Mouse (Mus musculus) adrenal gland, adult 8-10 months (tissue): ENCODE results near the gene Iqschfp. TPM values are rescaled to one million over a fixed set of nuclear protein-coding genes. Genes with fewer than 3 reads are reported as not detected.

ENCODE experiments used
- DNase-seq: peaks from one replicate; pipeline ENCODE4 v3.0.0; 2022
- total RNA-seq, 4 experiments: library from RNA; stranded (reverse); gene quantifications; 2 replicates each; pipeline ENCODE4 v1.2.4; 2022

Iqschfp gene
- total RNA-seq, 4 experiments from 2014 or later: not detected

DNA sequence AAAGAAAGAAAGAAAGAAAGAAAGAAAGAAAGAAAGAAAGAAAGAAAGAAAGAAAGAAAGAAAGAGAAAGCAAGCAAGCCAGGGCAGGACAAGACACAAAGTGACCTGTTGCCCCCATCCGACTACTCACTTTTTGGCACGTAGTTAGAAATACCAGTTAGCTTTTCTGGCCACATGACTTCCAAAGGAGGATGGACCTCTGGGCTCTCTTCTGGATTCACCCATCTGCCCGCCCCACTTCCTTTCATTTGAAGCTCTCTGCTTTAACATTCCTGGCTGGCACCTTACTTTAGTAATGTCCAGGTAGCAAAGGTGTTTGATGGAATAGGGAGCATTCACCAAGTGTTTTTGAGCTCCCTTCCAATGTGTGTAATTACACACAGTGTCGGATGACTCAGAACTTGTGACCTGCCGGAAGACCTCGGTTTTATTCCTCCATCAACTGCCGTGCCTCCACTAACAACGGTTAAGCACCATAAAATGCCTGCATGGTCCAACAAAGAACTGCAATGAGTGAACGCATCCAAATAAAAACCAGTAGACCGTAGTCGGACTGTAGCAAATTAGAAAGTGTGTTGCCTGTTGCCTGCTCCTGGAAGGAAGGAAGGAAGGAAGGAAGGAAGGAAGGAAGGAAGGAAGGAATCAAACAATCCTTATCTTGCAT is 718.7 kb downstream of the Iqschfp start:
- no peak for DNase-seq

GRCm38 (mm10) chr3:68615042-68615810 is 723.2 kb downstream of the Iqschfp start:
- no peak for DNase-seq

- DNase-seq: no peak
These were observed 724.3 kb downstream of the Iqschfp start for GRCm38 (mm10) chr3:68616363-68616762.

DNA sequence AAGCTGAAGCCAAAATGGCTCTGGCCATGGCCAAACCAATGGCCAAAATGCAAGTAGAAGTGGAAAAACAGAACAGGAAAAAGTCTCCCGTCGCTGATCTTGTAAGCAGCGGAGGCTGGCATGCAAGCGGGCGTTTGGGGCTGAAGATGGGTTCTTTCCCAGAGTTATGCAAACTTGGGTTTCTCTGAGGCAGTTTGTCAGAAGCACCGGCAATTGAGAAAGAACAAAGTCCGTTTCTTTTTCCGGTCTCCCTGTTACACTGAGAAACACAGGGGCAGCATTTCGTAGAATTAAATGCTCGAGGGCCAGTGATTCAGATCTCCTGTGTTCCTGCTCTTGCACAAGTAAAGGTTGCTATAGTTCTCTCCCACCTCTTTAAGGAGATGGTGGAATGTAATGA is 725.7 kb downstream of the Iqschfp start:
- no peak for DNase-seq

GRCm38 (mm10) chr3:68619097-68619496 is 727.1 kb downstream of the Iqschfp start:
- DNase-seq: no peak

DNA sequence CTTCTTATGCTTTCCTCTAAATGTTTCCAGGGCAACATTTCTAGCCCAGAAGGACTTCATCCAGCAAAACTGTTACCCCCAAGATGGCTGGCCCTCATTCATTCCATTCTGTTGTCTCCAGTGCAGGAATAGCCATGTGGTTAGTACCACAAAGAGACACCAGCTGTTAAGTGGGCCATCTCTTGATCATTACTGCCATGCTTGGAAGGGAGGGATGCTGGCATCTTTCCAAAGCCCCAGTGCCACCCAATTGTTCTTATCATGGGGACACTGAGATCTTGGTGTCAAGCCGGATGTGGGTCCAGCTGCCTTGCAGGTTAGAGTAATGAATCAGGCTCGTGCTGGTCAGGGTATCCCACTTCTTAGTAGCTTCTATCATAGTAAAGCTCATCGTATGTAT is 729.9 kb downstream of the Iqschfp start:
- no peak for DNase-seq

GRCm38 (mm10) chr3:68623036-68623435 is 731.0 kb downstream of the Iqschfp start:
- no peak for DNase-seq

GRCm38 (mm10) chr3:68624471-68624870 is 732.4 kb downstream of the Iqschfp start:
- DNase-seq: no peak

DNA sequence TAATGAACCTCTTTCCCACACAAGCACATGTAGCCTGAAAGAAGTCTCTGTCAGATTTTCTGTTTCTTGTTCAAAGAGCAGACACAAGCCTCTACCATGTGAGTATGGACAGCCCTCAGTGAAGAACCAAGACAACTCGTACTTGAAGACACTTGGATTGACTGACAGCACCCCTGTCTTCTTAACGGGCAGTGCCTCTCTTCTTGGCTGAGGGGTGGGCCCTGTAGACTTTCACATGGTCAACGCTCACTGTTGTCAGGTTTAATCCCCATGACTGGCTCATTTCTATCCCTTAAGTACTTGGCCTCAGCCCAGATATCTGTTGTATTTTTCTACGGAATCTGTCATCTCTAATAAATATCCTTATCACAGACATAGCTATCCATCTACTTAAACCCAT is 738.2 kb downstream of the Iqschfp start:
- no peak for DNase-seq

- no peak for DNase-seq
These were observed 738.8 kb downstream of the Iqschfp start for GRCm38 (mm10) chr3:68630821-68631220.

DNA sequence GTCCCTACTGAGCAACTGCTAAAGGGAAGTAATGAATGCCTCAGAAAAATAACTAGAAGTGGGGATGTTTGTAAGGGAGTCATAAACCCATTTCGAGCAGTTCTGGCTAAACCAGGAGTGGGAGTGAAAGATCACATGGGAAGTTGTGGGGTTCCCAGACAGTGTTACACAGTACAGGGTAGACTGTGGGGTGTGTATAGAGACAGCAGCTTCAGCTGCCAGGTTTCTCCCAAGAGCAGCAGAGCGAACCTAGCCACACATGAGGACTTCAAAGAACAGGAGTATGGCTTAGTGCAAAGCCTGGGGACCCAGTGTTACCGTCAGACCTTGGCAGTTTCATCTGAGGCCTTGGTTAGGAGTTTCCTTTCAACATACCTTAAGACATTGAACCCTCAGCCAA is 740.7 kb downstream of the Iqschfp start:
- no peak for DNase-seq

DNA sequence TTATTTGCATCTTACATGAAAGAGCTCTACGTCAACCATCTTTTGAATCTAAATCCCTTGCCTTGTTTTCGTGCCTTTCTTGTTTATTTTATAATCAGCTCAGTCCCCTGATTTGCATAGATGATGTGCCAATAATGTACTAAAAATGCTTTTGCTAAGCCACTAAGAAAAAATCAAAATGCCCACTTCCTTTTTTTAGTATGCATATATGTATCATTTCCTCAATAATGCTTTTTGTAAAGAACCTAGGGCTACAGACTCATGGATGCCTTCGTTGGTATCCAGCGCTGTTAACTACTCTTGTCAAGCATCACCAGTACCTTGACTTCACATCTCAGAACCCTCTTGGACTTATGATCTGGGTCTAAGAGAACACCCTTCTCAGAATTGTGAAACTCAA is 741.5 kb downstream of the Iqschfp start:
- DNase-seq: no peak

GRCm38 (mm10) chr3:68637960-68638359 is 745.9 kb downstream of the Iqschfp start:
- no peak for DNase-seq

GRCm38 (mm10) chr3:68638703-68639102 is 746.7 kb downstream of the Iqschfp start:
- no peak for DNase-seq

DNA sequence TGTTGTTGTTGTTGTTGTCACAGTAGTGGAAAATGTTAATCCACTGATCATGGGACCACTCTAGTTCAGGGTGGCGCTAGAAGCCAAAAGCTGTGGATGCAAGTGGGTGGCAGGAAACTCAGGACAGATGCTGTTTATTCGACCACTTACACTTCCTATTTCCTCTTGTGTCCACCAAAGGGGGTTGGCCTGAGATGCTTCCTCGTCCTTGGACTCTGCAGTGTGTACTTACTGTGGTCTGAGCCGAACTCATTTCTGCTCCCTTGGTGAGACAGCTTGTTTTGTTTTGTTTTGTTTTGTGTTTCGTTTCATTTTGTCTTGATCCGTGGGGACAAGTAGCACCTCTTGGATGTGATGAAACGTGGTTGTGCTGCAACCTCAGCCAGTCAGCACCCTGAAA is 750.9 kb downstream of the Iqschfp start:
- no peak for DNase-seq

GRCm38 (mm10) chr3:68646387-68647130 is 754.5 kb downstream of the Iqschfp start:
- DNase-seq: no peak

DNA sequence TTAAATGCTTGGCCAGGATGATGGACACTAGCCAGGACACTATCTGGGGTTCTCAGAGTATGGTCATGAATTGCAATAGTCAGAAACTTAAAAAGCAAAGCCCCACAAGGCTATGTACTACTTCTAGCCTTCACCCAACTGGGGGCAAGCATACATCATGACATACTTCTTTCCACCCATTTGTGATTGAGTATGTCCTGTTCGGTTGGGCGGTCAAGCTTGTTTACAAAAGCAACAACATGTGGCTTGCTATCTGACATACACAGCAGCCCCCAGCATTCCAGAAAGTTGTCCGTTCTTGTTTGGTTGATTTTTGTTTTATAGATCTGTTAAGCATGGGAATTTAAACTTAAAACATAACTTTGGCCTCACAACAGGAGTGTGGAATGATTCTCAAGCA is 755.2 kb downstream of the Iqschfp start:
- no peak for DNase-seq

DNA sequence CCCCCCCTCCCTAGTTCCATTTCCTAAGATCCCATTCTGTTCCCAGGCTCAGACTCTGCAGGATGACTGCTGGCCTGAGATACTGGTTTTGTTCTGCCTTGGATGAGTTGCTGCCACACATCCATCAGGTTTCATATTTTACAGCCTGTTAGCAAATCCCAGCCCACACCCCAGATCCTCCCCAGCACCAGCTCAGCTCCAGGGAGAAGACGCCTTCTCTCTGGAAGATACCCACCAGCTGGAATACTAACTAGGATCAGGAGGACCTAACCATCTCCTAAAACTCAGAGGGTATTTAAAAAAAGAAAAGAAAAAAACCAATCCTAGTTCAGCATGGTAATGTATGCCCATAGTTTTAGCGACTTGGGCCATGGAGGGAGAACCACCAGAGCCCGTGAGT is 758.2 kb downstream of the Iqschfp start:
- DNase-seq: no peak

- DNase-seq: no peak
These were observed 764.7 kb downstream of the Iqschfp start for GRCm38 (mm10) chr3:68656607-68657352.

DNA sequence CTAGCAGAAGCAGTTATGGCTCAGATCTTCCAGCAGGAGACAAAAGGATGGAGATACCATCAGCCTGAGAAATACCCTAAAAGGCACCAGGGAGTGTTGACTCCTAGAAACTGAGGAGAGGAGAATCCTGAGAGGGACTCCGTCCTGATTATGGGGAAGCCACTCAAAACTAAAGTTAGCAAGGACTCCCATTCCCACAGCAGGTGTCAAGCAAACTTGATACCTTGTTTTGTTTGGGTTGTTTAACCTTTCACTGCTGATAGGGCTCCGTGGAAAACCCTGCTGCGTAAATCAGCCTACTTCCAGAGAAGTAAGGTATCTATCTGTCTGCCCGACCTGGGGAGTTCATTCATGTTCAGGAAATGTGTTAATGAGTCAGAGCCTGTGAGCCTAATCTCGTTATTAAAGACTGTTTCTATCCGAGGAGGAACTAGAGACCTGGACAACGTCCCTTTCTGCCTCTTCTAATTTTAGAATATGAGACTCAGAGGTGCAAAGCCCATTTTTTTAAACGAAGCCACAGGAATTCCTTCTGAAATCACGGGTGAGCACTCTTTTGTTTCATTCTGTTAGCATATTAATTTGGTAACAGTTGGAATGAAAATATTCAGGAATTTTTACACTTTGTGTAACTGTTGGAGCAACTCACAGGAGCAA is 765.7 kb downstream of the Iqschfp start:
- DNase-seq: no peak

DNA sequence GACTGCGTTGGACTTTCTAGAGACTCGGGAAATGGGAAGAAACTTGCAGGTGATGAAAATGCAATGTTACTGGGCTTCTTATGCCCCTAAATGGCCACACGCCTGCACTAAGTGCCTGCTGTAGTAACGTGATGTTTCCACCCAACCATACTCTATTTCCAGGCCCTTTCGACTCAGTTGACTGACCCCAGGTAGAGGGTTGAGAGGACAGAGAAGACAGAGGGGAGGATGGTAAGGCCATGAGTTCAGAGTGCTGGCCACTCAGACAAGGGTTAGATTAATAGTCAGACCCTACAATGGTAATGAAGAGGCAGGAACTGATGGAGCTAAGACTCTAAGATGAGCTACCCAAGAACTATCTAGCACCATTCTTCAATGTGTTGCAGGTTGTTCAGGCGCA is 768.0 kb downstream of the Iqschfp start:
- DNase-seq: no peak

GRCm38 (mm10) chr3:68660538-68660937 is 768.5 kb downstream of the Iqschfp start:
- no peak for DNase-seq
